Mouse (Mus musculus): Measurements from ENCODE around the gene Cog1. TPM values are rescaled to one million over a fixed set of nuclear protein-coding genes. Genes with fewer than 3 reads are reported as not detected.
A peak's percentile ranks its signal among the peaks of the same experiment; 100 is the strongest.
"Not testable (repeated sequence)": the region's sequence is repeated elsewhere in the genome, so short reads cannot be mapped to it uniquely, and the experiment has no call there.

Cog1 gene
- polyA plus RNA-seq, 1 experiment: 84.0 TPM

DNA sequence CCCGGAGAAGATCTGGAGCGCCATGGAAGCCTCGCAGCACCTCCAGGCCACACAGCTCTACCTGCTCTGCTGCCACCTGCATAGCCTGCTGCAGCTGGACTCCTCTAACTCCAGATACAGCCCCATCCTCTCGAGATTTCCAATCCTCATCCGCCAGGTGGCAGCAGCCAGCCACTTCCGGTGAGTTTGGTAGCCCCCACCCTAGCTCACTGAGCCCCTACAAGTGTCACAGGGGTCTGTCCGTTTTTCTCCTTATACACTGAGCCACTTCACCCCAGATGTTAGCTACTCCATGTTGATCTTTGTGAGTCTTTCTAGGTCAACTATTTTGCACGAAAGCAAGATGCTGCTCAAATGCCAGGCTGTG, 2.9 kb downstream of the Cog1 start:
- peak; percentile 56 to 58 for DNase-seq
- peaks cover 38% of the 10 kb centered on the region for H3K4me1 ChIP-seq (ENCODE audit: control insufficient read depth, insufficient read depth, low read length)
- peak; percentile 38; the same call in 1 of the 2 replicates for TF ChIP-seq CTCF (IDR thresholded peaks at IDR 0.05; ENCODE audit: borderline replicate concordance, insufficient read depth, low read depth, low read length)
- no peak for TF ChIP-seq POLR2A (IDR thresholded peaks at IDR 0.05; ENCODE audit: borderline replicate concordance, insufficient read depth, low read length)
- H3K27ac ChIP-seq (ENCODE audit: insufficient read depth, low read length): no peak overlapping the region
- no peaks in the 10 kb centered on the region for H3K27me3 ChIP-seq (ENCODE audit: control insufficient read depth, insufficient read depth, low read length)
- H3K4me3 ChIP-seq (replicated peaks; ENCODE audit: insufficient read depth, low read depth, low read length): no peak overlapping the region
- 41% methylated on average over 8 of the region's 8 CpGs for WGBS

DNA sequence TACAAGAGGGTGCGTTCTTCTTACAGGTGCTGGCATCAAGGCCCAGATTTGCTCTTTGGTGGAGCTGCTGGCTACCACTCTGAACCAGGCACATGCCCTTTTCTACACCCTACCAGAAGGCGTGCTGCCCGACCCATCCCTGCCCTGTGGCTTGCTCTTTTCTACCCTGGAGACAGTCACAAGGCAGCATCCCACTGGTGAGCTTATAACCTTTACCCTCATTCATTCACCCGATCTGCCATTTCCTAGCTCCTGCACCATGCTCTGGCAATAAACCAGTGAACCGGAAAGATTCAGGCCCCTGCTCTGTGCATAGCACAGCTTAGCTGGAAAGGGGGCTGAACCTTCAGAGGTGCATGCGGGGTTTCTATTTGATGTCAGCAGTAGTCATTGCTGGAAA, 3.5 kb downstream of the Cog1 start:
- no peak overlapping the region for H3K27ac ChIP-seq (ENCODE audit: insufficient read depth, low read length)
- no peak for DNase-seq
- TF ChIP-seq CTCF (IDR thresholded peaks at IDR 0.05; ENCODE audit: borderline replicate concordance, insufficient read depth, low read depth, low read length): no peak
- no peak for TF ChIP-seq POLR2A (IDR thresholded peaks at IDR 0.05; ENCODE audit: borderline replicate concordance, insufficient read depth, low read length)
- H3K4me3 ChIP-seq (replicated peaks; ENCODE audit: insufficient read depth, low read depth, low read length): no peak overlapping the region
- peaks cover 44% of the 10 kb centered on the region for H3K4me1 ChIP-seq (ENCODE audit: control insufficient read depth, insufficient read depth, low read length)
- WGBS: 85% methylated on average over 6 of the region's 6 CpGs
- H3K27me3 ChIP-seq (ENCODE audit: control insufficient read depth, insufficient read depth, low read length): no peaks in the 10 kb centered on the region

DNA sequence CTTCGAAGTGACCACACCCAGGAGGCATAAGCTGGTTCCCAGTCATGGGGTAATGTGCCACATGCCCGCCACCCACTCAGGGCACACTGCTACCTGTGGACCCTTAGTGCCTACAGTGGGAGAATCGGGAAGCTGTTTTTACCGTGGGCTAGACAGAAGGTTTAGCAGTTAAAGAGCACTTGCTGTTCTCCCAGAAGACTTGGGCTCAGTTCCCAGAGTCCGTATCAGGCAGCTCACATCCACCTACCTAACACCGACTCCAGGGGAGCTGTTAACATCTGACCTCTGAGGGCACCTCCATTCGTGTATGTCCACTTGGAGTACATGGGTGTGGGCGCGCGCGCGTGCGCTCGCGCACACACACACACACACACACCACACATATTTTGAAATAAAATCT, 5.1 kb downstream of the Cog1 start:
- TF ChIP-seq CTCF (IDR thresholded peaks at IDR 0.05; ENCODE audit: borderline replicate concordance, insufficient read depth, low read depth, low read length): no peak
- Histone ChIP-seq H3K27me3 (ENCODE audit: control insufficient read depth, insufficient read depth, low read length) (no peaks in the 10 kb centered on the region), H3K27ac (ENCODE audit: insufficient read depth, low read length) (no peak overlapping the region), H3K4me3 (replicated peaks; ENCODE audit: insufficient read depth, low read depth, low read length) (no peak overlapping the region), H3K4me1 (ENCODE audit: control insufficient read depth, insufficient read depth, low read length) (peaks cover 40% of the 10 kb centered on the region)
- 69% methylated on average over 15 of the region's 15 CpGs for WGBS
- DNase-seq: no peak

DNA sequence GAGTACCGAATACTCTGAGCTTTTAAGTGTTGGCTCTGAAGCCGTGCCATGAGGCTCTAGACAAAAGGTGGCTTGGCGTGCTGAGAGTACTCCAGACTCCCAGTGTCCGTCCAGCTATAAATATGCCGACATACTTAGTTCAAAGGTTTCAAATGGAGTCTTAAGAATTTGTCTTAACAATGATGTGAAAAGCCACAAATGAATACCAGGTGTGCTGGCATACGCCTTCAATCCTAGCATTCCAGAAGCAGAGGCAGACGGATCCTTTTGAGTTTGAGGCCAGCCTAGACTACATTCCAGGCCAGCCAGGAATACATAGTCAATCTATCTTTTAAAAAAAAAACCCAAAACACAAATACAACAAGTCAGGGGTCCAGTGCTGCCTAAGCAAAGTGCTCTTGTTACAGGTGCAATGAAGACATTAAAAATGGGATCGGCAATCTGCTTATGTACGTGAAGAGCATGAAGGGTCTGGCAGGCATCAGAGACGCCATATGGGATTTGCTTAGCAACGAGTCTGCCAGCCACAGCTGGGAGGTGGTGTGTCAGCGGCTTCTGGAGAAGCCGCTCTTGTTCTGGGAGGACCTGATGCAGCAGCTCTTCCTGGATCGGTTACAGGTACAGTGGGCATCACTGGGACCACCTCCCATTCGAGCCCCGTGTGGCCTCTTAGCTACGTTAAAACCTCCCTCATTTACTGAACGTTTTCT, 5.7 kb downstream of the Cog1 start:
- no peak for DNase-seq
- TF ChIP-seq CTCF (IDR thresholded peaks at IDR 0.05; ENCODE audit: borderline replicate concordance, insufficient read depth, low read depth, low read length) (no peak), POLR2A (IDR thresholded peaks at IDR 0.05; ENCODE audit: borderline replicate concordance, insufficient read depth, low read length) (no peak)
- no peak overlapping the region for H3K4me3 ChIP-seq (replicated peaks; ENCODE audit: insufficient read depth, low read depth, low read length)
- H3K27me3 ChIP-seq (ENCODE audit: control insufficient read depth, insufficient read depth, low read length): no peaks in the 10 kb centered on the region
- no peak overlapping the region for H3K27ac ChIP-seq (ENCODE audit: insufficient read depth, low read length)
- H3K4me1 ChIP-seq (ENCODE audit: control insufficient read depth, insufficient read depth, low read length): peaks cover 40% of the 10 kb centered on the region
- 39% methylated on average over 18 of the region's 18 CpGs for WGBS

DNA sequence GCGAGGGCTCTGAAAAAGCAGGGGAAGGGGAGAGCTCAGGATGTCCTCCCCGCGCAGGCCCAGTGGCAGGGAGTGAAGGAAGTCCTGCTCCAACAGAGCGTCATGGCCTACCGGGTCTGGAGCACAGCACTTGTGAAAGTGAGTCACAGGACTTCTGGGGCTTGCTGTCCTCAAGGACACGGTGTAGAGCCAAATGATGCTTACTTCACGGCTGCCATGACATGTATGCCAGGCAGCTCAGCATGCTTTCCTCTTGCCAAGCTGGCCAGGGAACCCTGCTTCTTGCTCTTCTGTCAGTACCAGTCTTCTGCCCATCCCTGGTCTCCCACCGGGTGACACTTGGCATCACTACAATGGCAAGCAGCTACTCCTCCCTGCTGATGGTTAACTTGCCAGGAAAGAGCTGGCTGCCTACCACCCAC, 7.6 kb downstream of the Cog1 start:
- Histone ChIP-seq H3K27ac (ENCODE audit: insufficient read depth, low read length) (peak overlapping the region; percentile 72), H3K27me3 (ENCODE audit: control insufficient read depth, insufficient read depth, low read length) (no peaks in the 10 kb centered on the region), H3K4me1 (ENCODE audit: control insufficient read depth, insufficient read depth, low read length) (peaks cover 47% of the 10 kb centered on the region), H3K4me3 (replicated peaks; ENCODE audit: insufficient read depth, low read depth, low read length) (no peak overlapping the region)
- TF ChIP-seq CTCF (IDR thresholded peaks at IDR 0.05; ENCODE audit: borderline replicate concordance, insufficient read depth, low read depth, low read length): no peak
- TF ChIP-seq POLR2A (IDR thresholded peaks at IDR 0.05; ENCODE audit: borderline replicate concordance, insufficient read depth, low read length): no peak
- DNase-seq: peak; percentile 93 to 99
- WGBS: 10% methylated on average over 8 of the region's 8 CpGs

DNA sequence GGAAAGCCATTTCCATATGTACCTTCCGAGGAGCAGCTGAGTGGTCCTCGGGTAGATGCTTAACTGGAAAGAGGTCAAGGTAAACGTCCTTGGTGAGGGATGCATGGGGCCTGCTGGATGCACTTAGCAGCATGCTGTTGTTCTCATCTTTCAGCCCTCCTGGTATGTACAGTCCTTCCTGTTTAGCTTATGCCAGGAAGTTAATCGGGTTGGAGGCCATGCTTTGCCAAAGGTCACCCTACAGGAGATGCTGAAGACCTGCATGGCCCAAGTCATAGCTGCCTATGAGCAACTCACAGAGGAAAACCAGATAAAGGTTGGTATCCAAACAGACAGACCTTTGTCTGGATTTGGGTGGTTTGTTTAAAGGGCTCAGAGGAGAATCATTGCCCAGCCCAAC, 8.3 kb downstream of the Cog1 start:
- WGBS: 5% methylated on average over 4 of the region's 4 CpGs
- peak overlapping the region; percentile 59 for H3K27ac ChIP-seq (ENCODE audit: insufficient read depth, low read length)
- TF ChIP-seq CTCF (IDR thresholded peaks at IDR 0.05; ENCODE audit: borderline replicate concordance, insufficient read depth, low read depth, low read length) (no peak), POLR2A (IDR thresholded peaks at IDR 0.05; ENCODE audit: borderline replicate concordance, insufficient read depth, low read length) (no peak)

DNA sequence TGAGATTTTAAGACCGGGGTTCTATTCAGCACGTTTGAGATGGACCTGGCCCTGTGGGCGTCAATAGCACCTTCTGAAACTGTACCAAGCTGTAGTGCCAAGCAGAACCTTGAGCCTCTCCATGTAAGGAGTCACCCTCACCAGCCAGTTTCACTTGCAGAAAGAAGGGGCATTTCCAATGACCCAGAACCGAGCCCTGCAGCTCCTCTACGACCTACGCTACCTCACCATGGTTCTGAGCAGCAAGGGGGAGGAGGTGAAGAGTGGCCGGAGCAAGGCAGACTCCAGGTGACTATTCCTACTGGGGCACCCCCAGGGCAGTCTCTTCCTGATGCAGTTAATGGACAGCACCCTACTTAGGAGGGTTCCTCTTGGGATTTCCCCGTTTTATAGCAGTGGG, 9.3 kb downstream of the Cog1 start:
- H3K27ac ChIP-seq (ENCODE audit: insufficient read depth, low read length): no peak overlapping the region
- DNase-seq: no peak
- peaks cover 48% of the 10 kb centered on the region for H3K4me1 ChIP-seq (ENCODE audit: control insufficient read depth, insufficient read depth, low read length)
- H3K4me3 ChIP-seq (replicated peaks; ENCODE audit: insufficient read depth, low read depth, low read length): no peak overlapping the region
- WGBS: 77% methylated on average over 8 of the region's 8 CpGs
- no peaks in the 10 kb centered on the region for H3K27me3 ChIP-seq (ENCODE audit: control insufficient read depth, insufficient read depth, low read length)
- TF ChIP-seq CTCF (IDR thresholded peaks at IDR 0.05; ENCODE audit: borderline replicate concordance, insufficient read depth, low read depth, low read length): no peak

More for the DNA sequence above, 8.3 kb downstream of the Cog1 start:
- peak in 1 of 2 experiments; percentile 31 for DNase-seq
- Histone ChIP-seq H3K27me3 (ENCODE audit: control insufficient read depth, insufficient read depth, low read length) (no peaks in the 10 kb centered on the region), H3K4me1 (ENCODE audit: control insufficient read depth, insufficient read depth, low read length) (peaks cover 48% of the 10 kb centered on the region), H3K4me3 (replicated peaks; ENCODE audit: insufficient read depth, low read depth, low read length) (no peak overlapping the region)

DNA sequence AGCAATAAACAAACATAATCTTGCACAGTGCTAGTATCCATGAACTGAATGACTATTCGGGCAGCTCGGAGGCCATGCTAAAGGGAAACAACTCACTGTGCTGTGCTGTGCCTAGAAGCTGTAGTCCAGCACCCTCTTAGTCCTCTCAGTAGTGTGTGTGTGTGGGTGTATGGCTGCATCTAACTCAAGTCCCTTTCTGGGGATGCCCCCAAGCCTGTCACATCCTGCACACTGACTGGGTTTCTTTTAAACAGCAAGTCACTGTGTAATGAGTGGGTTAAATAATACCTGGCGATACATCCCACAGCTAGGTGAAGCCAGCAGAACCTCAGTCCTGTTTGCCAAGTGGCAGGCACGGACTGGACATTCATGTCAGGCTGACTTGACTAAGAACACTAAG, 9.8 kb downstream of the Cog1 start:
- Histone ChIP-seq H3K27me3 (ENCODE audit: control insufficient read depth, insufficient read depth, low read length) (no peaks in the 10 kb centered on the region), H3K4me1 (ENCODE audit: control insufficient read depth, insufficient read depth, low read length) (peaks cover 45% of the 10 kb centered on the region), H3K27ac (ENCODE audit: insufficient read depth, low read length) (no peak overlapping the region), H3K4me3 (replicated peaks; ENCODE audit: insufficient read depth, low read depth, low read length) (no peak overlapping the region)
- DNase-seq: no peak
- WGBS: 73% methylated on average over 4 of the region's 4 CpGs
- TF ChIP-seq CTCF (IDR thresholded peaks at IDR 0.05; ENCODE audit: borderline replicate concordance, insufficient read depth, low read depth, low read length) (no peak), POLR2A (IDR thresholded peaks at IDR 0.05; ENCODE audit: borderline replicate concordance, insufficient read depth, low read length) (no peak)

DNA sequence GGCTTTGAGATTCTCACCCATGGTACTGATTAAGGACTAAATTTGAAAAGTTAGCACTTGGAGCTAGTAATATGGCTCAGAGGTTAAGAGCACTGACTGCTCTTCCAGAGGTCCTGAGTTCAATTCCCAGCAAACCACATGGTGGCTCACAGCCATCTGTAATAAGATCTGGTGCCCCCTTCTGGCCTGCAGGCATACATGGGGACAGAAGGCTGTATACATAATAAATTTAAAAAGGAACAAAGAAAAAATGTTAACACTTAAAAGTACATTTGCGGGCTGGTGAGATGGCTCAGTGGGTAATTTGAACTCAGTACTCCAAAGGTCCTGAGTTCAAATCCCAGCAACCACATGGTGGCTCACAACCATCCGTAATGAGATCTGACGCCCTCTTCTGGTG, 11.2 kb downstream of the Cog1 start:
- H3K27me3 ChIP-seq (ENCODE audit: control insufficient read depth, insufficient read depth, low read length); H3K4me3 ChIP-seq (replicated peaks; ENCODE audit: insufficient read depth, low read depth, low read length); H3K27ac ChIP-seq (ENCODE audit: insufficient read depth, low read length); DNase-seq: not testable (repeated sequence)
- 97% methylated on average over 3 of the region's 3 CpGs for WGBS
- H3K4me1 ChIP-seq (ENCODE audit: control insufficient read depth, insufficient read depth, low read length): peaks cover 34% of the 10 kb centered on the region

All from cerebellum, adult 2 months (tissue).